Mouse (Mus musculus) kidney, embryonic 16.5 days (tissue): ENCODE measurements around the gene Gm3409. TPM values are rescaled to one million over a fixed set of nuclear protein-coding genes. Genes with fewer than 3 reads are reported as not detected.
"Not testable (repeated sequence)": the region's sequence is repeated elsewhere in the genome, so short reads cannot be mapped to it uniquely, and the experiment has no call there.

Source experiments
- ATAC-seq: fragments of 200-750 bp; cut with Nextera tagmentation; 2 replicates; pipeline ENCODE4 v1.8.0; 2017; ENCODE audit warnings: moderate TSS enrichment; ENCODE audit not compliant: low FRiP score, low TSS enrichment
- H3K27ac ChIP-seq: fragments of 300-500 bp; sonication (generic); 2 replicates; pipeline ENCODE4 v1.5.1; 2014; ENCODE audit warnings: low read length
- H3K27me3 ChIP-seq: fragments of 300-500 bp; sonication (generic); 2 replicates; pipeline ENCODE4 v1.6.1; 2014; ENCODE audit warnings: low read length, control low read depth, mixed read lengths; ENCODE audit not compliant: insufficient read depth
- H3K36me3 ChIP-seq: fragments of 300-500 bp; sonication (generic); 2 replicates; pipeline ENCODE4 v1.6.1; 2014; ENCODE audit warnings: low read length, control low read depth, mixed read lengths; ENCODE audit not compliant: insufficient read depth
- H3K4me1 ChIP-seq: fragments of 300-500 bp; sonication (generic); 2 replicates; pipeline ENCODE4 v1.6.1; 2014; ENCODE audit warnings: low read length, control low read depth, mixed read lengths; ENCODE audit not compliant: insufficient read depth
- H3K4me2 ChIP-seq: fragments of 300-500 bp; sonication (generic); replicated peaks from 2 replicates; pipeline ENCODE4 v1.6.1; 2014; ENCODE audit warnings: low read depth, low read length
- H3K4me3 ChIP-seq: fragments of 300-500 bp; sonication (generic); 2 replicates; pipeline ENCODE4 v1.5.1; 2014; ENCODE audit warnings: mild to moderate bottlenecking, low read length
- H3K9ac ChIP-seq: fragments of 300-500 bp; sonication (generic); replicated peaks from 2 replicates; pipeline ENCODE4 v1.6.1; 2014; ENCODE audit warnings: low read length
- H3K9me3 ChIP-seq: fragments of 300-500 bp; sonication (generic); 2 replicates; pipeline ENCODE4 v1.6.1; 2016; ENCODE audit warnings: low read length, control low read depth
- WGBS: fragments of 180-500 bp; shearing (Covaris S2); extraction: QIAGEN DNeasy Blood & Tissue Kit; methylation state at CpG from one replicate; pipeline ENCODE4 v1.1.7; 2014; 5-methylcytosine and 5-hydroxymethylcytosine counted together
- polyA plus RNA-seq: library from polyadenylated mRNA; unstranded; fragments of >200 nt; fragmentation: Nextera tagmentation; extraction: Ambion mirVana; gene quantifications from 2 replicates; pipeline ENCODE4 v1.2.1, GENCODE M21; 2015

Gm3409 gene
- not detected in 2 replicates for polyA plus RNA-seq

GRCm38 (mm10) chr5:146537347-146537746 is at the start of gene Gm3409:
TSS of gene Gm3409 (plus strand) at chr5:146537647.
- whole genome bisulfite sequencing, result no CpG with 5 or more reads among the region's 3 CpGs
- not testable (repeated sequence) for H3K9me3 ChIP-seq, H3K9ac ChIP-seq, H3K4me2 ChIP-seq, H3K36me3 ChIP-seq, H3K27ac ChIP-seq, H3K27me3 ChIP-seq, ATAC-seq, H3K4me3 ChIP-seq, H3K4me1 ChIP-seq

DNA sequence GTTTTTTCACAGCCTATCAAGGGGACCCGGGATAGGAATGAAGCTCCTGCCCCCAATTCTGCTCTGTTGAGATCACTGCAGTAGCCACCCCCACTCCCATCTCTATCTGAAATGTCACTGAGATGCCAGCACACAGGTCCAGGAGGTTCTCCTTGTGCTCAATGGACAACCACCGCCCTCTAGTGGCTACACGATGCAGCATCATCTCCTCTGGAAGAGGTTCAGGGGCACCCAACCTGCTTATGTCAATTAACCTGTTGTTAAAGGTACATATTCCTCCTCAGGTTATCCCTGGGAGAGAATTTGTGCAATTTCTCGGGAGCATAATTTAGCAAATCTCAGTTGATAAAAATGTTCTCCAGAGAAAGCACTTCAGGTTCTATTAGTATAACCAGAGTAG is 48.5 kb upstream of the Gm3409 start:
- H3K9me3 ChIP-seq, H3K27ac ChIP-seq, H3K4me1 ChIP-seq, H3K27me3 ChIP-seq, H3K4me2 ChIP-seq, H3K4me3 ChIP-seq, H3K36me3 ChIP-seq, ATAC-seq, H3K9ac ChIP-seq: not testable (repeated sequence)
- 10% methylated on average over 3 of the region's 4 CpGs for WGBS

- H3K4me2 ChIP-seq, H3K9me3 ChIP-seq, H3K27ac ChIP-seq, H3K9ac ChIP-seq, H3K4me1 ChIP-seq, H3K27me3 ChIP-seq, ATAC-seq, H3K36me3 ChIP-seq, H3K4me3 ChIP-seq: not testable (repeated sequence)
- no CpG with 5 or more reads among the region's 5 CpGs for whole genome bisulfite sequencing
Observed at GRCm38 (mm10) chr5:146491063-146491462, 46.4 kb upstream of the Gm3409 start, which contains the start of gene Gm6370. TSS of gene Gm6370 (plus strand) at chr5:146491363.

GRCm38 (mm10) chr5:146502099-146502498 is 35.3 kb upstream of the Gm3409 start, which contains the start of gene 4930449I24Rik:
TSS of gene 4930449I24Rik (plus strand) at chr5:146502399.
- not testable (repeated sequence) for H3K9ac ChIP-seq, ATAC-seq, H3K4me1 ChIP-seq, H3K4me3 ChIP-seq, H3K9me3 ChIP-seq, H3K4me2 ChIP-seq, H3K27me3 ChIP-seq, H3K36me3 ChIP-seq, H3K27ac ChIP-seq
- no CpG with 5 or more reads among the region's 5 CpGs for WGBS

DNA sequence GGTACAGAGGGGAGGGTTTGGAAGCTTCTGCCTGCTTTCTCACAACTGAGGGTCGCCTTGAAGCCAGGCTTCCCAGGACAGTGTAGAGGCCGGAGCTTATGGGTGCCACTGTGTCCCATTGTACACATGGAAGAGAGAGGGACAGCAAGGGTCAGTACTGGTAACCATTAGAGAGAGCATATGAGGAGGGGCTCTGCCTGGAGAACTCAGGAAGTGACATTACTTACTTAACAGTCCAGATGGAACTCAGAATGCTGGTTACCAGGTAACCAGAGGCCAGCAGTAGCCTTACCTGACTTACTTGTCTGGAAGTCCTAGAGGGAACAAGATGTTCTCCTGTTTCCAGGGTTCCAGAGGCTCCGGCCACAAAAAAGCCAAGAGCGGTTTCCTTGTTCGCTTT is 23.6 kb upstream of the Gm3409 start, which contains the start of gene Gm3402:
Gm3402 (plus strand) TSS at position 301 of the 400 bp plus-strand sequence.
- H3K9me3 ChIP-seq, H3K4me1 ChIP-seq, H3K4me3 ChIP-seq, H3K9ac ChIP-seq, H3K27ac ChIP-seq, H3K36me3 ChIP-seq, H3K27me3 ChIP-seq, ATAC-seq, H3K4me2 ChIP-seq: not testable (repeated sequence)
- WGBS, result no CpG with 5 or more reads among the region's 5 CpGs

- not testable (repeated sequence) for H3K4me1 ChIP-seq, H3K4me3 ChIP-seq, H3K36me3 ChIP-seq, H3K27me3 ChIP-seq, ATAC-seq, H3K4me2 ChIP-seq, H3K9ac ChIP-seq, H3K27ac ChIP-seq, H3K9me3 ChIP-seq
- WGBS, result 100% methylated on average over 2 of the region's 3 CpGs
Observed at GRCm38 (mm10) chr5:146525501-146525900, 11.9 kb upstream of the Gm3409 start, which contains the start of gene Gm3404. TSS of gene Gm3404 (plus strand) at chr5:146525801.

DNA sequence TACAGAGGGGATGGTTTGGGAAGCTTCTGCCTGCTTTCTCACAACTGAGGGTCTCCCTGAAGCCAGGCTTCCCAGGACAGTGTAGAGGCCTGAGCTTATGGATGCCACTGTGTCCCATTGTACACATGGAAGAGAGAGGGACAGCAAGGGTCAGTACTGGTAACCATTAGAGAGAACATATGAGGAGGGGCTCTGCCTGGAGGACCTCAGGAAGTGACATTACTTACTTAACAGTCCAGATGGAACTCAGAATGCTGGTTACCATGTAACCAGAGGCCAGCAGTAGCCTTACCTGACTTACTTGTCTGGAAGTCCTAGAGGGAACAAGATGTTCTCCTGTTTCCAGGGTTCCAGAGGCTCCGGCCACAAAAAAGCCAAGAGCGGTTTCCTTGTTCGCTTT is 18.4 kb downstream of the Gm3409 start, which contains the start of gene Gm3415:
Gm3415 (plus strand) TSS at position 301 of the 400 bp plus-strand sequence.
- not testable (repeated sequence) for H3K9me3 ChIP-seq, H3K27ac ChIP-seq, H3K9ac ChIP-seq, H3K36me3 ChIP-seq, H3K27me3 ChIP-seq, H3K4me2 ChIP-seq, H3K4me3 ChIP-seq, ATAC-seq, H3K4me1 ChIP-seq
- no CpG with 5 or more reads among the region's 3 CpGs for WGBS

GRCm38 (mm10) chr5:146564259-146564658 is 26.8 kb downstream of the Gm3409 start:
- no peak for ATAC-seq
- Histone ChIP-seq H3K9me3 (no peaks in the 10 kb centered on the region), H3K4me3 (no peak overlapping the region), H3K9ac (no peak overlapping the region), H3K36me3 (no peaks in the 10 kb centered on the region), H3K4me1 (no peaks in the 10 kb centered on the region), H3K27me3 (no peaks in the 10 kb centered on the region), H3K4me2 (no peak overlapping the region), H3K27ac (no peak overlapping the region)
- WGBS, result 77% methylated on average over 1 of the region's 1 CpGs

DNA sequence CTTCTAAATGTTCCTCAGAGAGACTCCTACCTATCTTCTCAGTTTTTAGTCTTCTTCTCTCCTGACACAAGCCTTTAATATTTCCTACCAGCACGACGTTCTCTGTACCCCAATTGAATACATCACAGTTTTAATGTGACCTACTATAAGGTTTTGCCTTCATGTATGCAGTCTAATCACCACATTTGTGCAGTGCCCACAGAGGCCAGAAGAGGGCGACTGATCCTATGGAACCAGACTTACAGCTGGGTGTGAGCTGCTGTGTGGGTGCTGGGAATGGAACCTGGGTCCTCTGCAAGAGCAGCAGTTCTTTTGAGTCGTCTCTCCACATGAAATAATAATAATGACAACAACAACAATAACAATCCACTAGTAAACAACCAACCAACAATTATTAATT is 29.6 kb downstream of the Gm3409 start:
- Histone ChIP-seq H3K9ac (no peak overlapping the region), H3K4me1 (peaks cover 4% of the 10 kb centered on the region; the same call in 1 of the 2 replicates), H3K4me2 (no peak overlapping the region), H3K27ac (no peak overlapping the region), H3K27me3 (no peaks in the 10 kb centered on the region), H3K4me3 (no peak overlapping the region), H3K36me3 (no peaks in the 10 kb centered on the region), H3K9me3 (no peaks in the 10 kb centered on the region)
- no peak for ATAC-seq
- 64% methylated on average over 4 of the region's 4 CpGs for WGBS

DNA sequence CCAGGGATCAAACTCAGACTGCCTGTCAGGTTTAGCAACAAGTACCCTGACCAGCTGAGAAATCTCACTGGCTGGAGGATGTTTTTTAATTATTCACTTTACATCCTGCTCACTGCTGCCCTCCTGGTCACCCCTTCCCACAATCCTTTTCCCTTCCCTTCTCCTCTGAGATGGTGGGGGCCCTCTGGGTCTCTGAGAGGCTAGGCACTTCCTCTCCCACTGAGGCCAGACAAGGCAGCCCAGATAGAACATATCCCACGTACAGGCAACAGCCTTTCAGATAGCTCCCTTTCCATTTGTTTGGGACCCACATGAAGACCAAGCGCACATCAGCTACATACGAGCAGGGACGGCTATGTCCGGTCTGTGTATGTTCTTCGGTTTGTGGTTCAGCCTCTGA is 32.7 kb downstream of the Gm3409 start:
- not testable (repeated sequence) for H3K4me2 ChIP-seq

More for the DNA sequence above, 32.7 kb downstream of the Gm3409 start:
- H3K9me3 ChIP-seq, H3K27ac ChIP-seq, H3K4me3 ChIP-seq, H3K36me3 ChIP-seq, H3K4me1 ChIP-seq, H3K27me3 ChIP-seq, H3K9ac ChIP-seq: not testable (repeated sequence)
- ATAC-seq, result peak; percentile 71
- whole genome bisulfite sequencing, result 76% methylated on average over 6 of the region's 6 CpGs
